Mouse (Mus musculus) thymus, postnatal 4 days (tissue): ENCODE measurements at regions not wholly inside any gene's neighbourhood (a gene's known extent, or its start where the extent isn't known, plus 50 kb on each side); places are given as distances from the start of the nearest gene placed in this dataset.
"Not testable (repeated sequence)": the region's sequence is repeated elsewhere in the genome, so short reads cannot be mapped to it uniquely, and the experiment has no call there.

Experiments used
- DNase-seq: peaks from one replicate; pipeline ENCODE4 v3.0.0; 2021

DNA sequence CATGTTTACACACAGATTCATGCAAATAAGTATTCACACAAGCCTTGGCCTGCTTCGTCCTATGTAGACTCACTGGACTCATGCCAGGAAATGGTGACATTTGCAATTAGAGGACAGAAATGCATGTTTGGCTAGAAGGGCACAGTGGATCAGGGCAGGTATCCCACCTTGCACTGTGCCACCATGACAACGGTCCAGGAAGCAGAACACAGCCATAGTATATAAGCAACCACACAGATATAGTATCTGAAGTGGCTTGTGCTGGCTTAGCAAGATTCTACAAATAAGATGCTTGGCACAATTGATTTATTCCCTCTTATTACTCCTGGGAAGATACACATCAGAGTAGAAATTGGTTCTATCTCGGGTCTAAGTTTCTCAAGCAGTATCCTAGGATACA, 218.0 kb downstream of the Unc5cl start:
- DNase-seq, result no peak

DNA sequence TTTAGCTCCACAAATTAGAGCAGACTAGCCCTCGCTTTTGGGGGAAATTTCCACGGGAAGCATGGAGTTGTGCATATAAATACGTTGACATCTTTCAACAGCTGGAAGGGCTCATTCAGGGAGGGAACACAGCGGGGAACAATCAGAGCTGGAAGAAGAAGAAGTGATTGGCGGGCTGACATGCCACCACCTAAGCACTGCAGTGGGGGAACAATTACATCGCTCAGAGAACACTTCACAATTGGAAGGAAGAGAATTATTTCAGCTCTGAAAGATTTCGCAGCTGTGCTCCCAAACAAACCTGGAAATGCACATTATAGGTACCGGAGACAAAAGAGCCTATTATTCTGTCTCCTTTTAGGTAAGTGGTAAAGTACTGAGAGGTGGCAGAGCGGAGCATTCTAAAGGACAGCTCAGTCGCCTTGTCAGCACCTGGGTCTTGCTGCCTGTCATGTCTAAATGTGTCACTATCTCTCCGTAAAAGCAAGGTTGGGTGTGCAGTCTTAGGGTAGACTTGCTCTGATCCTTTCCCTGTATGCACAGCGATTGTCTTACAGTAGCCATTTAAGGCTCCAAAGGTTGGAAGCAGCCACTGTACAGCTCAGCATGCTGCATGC, 223.6 kb downstream of the Unc5cl start:
- DNase-seq, result no peak

DNA sequence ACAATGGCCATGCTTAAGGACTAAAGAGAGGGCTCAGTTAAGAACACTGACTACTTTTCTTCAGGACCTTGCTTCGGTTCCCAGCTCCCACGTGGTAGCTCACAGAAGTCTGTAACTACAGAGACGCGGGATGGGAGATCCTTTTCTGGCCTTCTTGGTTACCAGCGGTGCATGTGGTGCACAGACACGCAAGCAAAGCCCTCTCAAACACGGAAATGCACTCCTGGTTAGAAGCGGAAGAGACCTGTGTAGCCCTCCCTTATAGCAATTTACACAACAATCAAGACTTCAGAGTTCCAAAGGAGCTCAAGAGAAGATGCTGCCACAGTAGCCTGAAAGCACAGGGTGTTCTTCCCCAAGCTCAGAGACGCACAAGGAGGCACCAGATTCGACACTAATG, 225.6 kb downstream of the Unc5cl start:
- no peak for DNase-seq

DNA sequence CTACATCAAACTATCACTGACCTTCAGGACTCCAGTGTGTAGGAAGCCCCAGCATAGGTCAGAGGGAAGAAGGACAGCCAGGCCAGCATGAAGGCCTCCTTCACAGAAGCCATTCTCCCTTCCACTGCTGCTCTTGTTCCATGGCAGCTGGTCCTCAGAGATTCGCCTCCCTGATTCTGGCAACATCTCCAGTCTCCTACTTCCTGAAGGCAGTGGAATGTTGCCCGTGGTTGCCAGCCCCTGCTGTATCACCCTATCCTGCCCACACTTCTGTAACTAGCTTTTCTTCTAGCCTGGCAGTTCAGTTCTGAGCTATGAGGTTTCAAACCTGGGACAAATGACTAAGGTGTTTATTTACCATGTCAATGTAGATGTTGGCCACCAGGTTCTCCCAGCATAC, 234.2 kb downstream of the Unc5cl start:
- no peak for DNase-seq

DNA sequence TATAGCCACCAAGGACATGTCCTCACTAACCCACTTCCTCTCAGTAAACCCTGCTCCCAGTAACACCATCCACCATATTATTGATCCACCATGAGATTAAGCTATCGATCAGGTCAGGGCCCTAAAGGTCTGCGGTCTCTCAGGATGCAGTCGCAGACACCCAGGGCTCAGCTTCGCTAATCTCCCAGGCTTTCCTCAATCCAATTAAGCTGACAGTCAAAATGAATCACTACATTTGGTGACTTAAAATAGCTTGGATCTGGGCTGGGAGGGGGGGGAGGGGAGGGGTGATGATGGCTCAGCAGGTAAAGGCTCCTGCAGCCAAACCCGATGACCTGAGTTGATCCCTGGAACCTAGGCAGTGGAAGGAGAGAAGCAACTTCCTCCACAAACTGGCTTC, 233.7 kb upstream of the Lrfn2 start:
- no peak for DNase-seq

DNA sequence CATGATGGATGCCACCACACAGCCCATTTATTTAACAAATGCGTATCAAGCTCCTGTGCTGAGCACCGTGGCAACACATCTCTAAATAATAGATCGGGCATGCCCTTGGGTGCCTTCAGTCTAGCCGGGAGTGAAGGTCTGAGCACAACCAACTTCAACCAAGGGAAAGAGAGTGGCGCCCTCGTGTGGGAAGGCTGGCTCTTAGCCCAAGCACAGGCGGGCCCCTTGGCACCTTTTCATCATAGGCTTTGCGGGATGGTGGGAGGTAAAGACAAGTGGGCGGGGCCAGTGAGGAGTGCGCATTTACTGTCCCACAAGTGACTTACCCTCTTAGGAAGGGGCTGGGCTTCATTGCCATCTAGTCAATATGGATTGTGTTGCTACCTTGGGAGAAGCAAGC, 231.6 kb upstream of the Lrfn2 start:
- peak; percentile 50 for DNase-seq

DNA sequence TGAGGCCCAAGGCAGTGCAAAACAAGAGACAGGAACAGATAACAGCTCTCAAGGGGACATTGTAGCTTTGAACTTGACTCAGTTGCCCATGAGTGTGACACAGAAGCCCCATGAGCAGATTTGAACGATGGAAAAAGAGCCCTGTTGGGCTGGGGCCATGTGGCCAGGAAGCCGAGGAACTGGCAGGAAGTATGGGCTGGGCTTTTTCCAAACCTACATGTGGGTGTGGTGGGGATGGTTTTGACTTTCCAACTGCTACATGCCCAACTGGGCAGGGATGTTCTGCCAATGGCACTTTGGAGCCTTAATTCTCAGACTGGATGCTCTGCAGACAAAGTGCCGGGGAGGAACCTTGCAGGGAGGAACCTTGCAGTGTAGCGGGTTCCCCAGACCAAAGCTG, 211.7 kb upstream of the Lrfn2 start:
- no peak for DNase-seq

DNA sequence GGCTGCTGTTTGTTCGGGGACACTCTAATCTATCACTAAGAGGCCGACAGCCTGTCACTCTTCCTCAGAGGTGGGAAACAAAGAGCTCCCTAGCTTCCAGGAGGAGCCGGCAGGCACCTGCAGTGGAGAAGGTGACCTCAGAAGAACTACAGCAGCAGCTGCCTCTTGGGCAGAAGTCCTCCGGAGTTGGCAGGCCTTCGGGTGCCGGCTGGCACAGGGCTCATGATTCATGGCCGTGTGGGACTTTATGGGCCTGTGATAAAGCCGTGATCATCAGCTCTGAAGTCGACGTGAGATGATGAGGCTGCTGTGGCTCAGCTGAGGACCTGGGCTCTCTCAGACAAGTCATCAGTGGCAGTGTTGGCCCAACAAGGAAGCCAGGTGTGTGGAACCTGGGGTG, 208.9 kb upstream of the Lrfn2 start:
- DNase-seq, result no peak

DNA sequence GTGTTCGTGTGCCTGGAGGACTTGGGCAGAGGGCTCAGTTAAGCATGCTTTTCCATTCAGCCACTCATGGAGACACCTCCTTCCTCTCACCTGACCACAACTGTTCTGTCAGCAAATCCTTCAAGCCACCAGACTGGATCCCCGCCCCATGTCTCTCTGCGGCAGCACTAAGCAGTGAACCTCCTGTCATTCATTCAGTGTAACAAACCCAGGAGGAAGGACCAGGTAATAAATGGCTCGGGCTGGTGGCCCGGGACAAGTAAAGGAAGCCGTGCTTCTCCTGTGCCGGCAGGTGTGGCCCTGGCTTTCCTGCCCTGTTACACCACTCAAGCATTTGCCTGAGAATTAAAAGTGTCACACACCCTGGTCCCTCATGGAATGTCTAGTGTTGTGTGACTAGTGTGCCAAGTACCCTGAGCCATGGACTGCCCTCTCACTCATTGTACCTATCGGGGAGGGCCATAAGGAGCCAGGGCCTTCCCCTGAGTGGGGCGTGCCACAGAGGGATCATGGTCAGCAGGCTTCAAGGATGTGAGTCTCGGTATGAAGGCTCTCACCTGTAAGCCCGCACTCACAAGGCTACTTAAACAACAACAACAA, 207.6 kb upstream of the Lrfn2 start:
- no peak for DNase-seq

DNA sequence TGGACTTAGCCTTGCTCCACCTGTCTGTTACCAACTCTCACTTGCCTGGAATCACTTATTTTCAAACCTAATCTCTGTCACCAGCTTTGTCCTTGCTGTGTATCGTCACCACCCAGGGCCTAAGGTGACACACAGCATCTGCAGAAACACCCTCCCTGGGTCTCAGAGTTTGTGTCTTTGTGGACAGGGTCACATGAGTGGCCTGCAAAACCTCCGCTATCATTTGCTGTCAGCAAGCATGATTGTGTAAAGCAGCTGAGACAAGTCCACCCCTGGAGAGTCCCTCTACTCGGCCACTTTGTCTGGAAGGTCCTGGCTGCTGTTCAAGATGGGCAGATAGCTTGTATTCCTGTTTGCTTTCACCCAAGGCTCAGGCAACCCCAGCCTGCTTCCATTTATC, 205.7 kb upstream of the Lrfn2 start:
- no peak for DNase-seq

DNA sequence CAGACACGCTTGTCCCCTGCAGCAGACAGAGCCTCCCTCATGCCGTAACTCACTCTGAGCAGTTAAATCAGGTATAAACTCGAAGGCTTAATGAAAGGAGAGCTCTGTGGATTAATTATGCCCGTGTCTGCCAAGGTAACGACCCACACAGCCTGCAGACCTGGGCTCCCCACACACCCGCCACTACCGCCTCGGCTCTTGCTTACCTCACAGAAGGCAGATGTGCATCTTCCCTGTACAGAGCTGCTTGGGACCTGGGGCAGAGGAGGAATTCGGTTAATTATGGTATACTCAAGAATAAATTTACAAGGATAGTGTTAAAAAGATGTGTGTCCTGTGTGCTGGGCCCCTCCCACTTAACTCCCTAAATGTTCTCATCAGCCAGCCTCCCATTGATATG, 198.4 kb upstream of the Lrfn2 start:
- DNase-seq, result no peak

DNA sequence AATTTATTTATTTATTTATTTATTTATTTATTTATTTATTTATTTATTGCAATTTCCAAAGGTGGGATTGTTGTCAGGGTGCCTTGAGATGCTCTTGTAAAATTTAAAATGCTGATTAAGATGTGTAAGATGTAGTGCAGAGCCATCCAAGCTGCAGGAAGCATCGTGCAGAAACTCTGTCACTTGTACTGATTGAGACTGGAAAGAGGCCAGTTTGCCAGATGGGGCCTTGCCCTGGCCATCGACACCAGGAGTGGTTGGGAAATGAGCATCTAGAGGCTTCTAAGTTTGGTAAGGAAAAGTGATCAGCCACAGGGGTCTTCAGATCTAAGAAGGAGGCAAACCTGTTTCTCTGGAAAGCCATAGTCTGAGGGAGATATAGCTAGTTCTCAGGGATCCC, 195.0 kb upstream of the Lrfn2 start:
- DNase-seq, result not testable (repeated sequence)

DNA sequence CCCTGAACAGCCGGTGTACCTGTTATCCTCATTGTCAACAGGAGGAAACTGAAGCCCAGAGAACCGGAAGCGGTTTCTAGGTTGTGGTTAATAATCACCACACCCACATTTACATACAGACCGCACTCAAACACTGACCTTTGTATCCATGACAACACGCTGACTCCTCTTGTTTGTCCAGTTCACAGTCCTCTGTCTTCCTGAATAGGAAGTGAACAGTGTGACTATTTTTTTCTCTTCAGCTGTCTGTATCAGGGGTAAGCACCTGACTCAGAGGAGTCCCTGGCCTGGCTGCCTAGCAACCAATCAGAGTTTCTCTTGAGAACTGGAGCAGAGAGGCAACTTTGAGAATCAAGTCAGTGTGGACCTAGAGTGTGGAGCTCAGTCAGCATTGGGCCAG, 193.5 kb upstream of the Lrfn2 start:
- no peak for DNase-seq

DNA sequence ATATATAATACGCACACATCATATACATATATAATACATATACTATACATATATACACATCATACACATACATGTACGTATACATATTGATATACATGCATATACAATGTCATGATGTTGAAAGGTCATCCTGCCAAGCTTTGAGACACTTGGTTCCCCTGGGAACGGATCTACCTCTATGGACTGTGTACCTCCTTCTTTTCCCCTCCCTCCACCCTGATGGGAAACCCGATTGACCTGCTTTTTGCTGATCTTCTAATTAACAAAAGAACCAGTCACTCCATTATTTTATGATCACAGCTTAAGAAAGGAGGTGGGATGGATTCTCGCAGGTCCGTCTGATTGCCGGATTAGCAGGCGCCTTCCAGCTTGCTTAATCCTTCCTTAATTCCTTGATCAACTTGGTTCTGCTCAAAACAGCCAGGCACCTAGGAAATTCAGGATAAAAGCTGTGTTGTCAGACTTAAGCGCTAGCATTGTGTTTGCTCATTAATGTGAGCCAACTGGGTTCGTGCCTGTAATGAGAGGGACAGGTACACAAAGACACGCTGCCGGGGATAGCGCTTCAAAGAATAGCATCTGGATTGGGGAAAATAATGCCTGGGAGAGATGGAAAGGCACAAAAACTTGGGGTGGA, 189.3 kb upstream of the Lrfn2 start:
- no peak for DNase-seq

DNA sequence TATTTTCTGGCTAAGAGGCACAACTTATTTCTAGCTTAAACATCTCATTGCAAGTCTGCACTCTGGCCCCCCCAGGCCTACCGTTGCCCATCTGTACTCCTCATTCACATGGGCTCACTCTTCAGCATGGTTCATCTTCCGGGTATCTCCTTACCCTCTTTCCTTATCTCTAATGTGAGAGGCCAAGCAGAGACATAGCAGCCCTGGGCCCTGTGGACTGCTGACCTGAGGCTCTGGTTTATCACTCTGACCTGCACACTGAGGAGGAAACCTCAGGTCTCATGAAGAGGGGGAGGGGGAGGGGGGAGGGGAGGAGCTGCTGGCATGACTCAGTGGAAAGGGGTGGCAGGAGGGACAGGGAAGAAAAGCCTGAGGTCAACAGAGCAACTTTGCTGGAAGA, 162.1 kb upstream of the Lrfn2 start:
- no peak for DNase-seq

DNA sequence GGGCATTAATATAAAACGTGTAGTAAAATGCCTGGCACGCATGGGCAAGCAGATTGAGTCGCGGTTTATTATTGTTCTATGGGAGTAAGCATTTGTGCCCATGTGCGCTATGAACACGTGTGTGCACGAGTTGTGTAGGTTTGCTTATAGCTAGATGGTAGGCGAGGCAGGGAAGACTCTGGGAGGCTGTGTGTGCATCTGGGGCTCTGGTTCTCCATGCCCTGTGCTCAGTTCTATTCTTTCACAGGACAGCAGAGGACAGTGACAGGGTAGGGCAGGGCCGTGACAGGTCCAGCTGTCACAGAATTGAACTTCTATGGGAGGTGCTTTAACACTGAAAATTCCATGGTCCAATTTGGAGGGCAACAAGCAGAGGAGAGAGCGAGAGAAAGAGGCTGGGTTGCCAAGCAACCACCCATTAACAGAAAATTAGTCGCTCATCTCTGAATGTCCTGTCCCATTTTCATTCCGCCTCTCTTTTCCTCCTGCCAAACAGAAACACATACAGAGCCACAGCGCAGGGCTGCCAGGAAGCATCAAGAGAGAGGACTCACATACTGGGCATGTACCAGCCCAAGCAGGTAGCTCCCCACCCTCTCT, 160.4 kb upstream of the Lrfn2 start:
- no peak for DNase-seq

DNA sequence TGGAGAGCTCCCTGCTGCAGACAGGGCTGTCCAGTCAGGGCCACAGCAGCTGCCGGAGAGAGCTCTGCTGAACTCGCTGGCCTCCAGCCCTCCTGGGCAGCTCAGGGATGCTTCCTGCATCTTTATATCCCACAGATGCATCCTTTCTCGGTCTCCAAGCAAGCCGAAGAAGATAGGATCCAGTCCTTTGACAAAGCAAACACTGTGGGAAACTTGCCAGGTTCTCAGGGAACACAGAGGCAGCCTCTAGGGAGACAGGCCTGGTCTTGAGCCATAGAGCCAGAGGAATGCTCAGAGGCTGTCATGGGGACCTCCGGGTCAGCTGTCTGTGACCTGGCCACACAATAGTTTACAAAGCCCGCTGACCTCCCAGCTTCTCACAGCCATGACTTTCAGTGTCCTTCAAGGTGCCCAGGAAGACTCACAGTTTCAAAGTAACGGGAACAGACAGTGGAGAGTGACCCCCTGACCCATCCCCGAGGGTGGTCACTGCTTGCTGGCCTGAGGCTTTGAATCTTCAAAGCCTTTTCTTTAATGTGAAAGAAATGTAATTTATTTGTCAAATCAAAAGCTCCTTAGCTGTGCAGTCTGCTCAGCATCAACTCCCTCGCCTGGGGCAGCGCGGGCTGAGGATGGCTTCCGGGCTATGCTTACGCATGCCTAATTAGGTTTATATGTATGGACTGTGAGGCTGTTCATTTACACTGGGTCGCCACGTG, 157.8 kb upstream of the Lrfn2 start:
- DNase-seq, result no peak

DNA sequence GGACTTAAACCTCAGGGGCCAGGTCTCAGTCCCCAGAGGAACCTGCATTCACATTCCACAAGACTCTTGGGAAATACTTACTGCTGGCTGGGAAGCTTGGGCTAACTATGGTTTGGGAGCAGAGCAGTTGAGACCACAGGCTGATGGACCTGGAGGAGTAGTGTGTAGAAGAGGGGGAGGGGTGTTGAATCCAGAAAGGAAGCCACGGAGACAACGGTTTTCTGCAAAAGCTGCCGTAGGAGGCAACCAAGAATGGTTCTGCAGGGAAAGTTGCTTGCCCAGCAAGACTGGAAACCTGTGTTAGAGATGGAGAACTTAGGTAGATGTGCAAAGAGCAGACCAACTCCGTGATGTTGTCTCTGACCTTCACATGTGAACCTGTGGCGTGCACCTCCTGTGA, 156.7 kb upstream of the Lrfn2 start:
- no peak for DNase-seq

DNA sequence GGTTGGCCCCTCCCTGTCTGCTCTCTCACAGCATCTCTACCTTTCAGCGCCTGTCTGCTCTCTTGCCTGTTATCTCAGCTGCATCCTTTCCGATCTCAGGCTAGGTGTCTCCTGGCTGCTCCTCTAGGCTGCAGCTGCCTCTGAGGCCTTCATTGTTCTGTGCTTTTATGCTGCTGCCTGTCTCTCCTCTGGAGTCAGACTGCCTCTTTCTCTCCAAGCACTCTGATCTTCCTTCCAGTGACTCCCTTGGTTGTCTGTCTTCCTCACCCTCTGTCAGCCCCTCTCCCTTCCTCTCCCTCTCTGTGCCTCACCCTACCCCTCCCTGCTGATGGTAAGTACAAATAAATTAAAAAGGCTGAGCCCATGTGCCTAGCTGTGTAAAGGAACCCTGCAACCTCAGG, 155.7 kb upstream of the Lrfn2 start:
- no peak for DNase-seq

DNA sequence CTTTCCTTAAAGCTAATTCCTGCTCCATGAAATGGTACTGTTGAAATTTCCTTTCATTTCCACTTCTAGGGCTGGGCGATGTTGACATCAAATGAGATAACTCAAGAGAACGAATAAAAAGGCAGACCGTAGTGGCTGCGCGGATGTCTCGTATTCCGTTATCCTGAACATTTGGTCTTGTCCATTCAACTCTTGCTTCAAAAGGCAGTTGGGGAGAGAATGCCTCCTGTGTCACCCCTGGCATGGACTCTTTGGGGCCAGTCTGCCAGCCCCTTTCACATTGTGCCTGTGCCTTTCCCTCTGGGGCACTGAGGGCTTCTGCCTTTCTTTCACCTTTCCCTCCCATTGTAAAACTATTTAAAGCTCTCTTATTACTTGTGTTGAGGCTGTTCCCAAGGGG, 152.0 kb upstream of the Lrfn2 start:
- no peak for DNase-seq

DNA sequence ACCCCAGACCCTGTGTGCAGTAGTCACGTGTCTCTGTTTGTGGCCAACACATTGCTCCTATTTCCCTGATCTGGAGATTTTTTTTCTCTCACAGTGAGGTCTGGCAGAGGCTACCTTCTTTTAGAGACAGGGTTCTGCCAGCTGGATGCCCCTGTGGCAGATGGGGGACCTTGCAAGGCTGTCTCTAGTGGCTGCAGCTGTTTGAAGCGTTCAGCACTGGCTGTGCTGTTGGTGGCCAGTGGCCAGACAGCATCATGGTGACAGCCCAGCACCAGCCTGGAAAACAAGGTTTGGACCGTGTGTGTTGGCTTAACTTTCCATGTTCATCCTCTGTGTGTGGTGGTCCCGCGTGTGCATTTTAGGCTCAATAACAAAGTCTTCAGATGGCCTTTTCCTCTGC, 147.8 kb upstream of the Lrfn2 start:
- no peak for DNase-seq

DNA sequence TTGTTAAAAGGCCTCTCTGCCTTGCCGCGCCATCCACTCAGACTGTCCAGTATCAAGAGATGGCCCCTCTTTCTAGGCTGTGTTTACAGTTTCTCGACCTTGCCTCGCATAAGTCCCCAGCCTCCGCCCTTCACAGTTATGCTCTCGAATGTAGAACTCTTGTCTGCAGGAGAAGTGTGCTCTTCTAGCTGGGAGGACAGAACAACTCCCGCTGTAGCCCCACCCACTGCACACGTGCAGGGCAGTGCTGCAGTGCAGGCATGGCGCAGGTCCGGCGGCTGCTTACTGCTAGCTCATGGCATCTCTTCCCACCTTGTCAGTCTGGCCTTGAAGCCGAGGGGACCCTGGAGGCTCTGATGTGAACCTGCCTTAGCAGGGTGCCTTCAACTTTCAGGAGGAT, 145.7 kb upstream of the Lrfn2 start:
- DNase-seq, result no peak

DNA sequence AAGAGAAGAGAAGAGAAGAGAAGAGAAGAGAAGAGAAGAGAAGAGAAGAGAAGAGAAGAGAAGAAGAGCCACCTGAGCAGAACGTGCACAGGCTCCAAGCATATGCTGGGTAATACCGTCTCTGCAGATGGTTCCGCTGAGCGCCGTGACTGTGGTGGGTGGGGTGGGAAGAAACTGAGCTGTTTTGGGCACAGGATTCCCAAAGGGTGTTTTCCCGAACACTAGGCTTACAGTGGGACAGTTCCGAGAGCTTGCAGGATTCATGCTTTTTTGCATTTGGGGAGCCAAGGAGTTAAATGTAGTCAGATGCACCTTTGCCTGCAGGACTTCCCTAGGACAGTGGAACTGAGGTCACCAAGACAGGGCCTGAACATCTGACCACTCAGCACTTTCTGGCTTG, 142.3 kb upstream of the Lrfn2 start:
- no peak for DNase-seq

DNA sequence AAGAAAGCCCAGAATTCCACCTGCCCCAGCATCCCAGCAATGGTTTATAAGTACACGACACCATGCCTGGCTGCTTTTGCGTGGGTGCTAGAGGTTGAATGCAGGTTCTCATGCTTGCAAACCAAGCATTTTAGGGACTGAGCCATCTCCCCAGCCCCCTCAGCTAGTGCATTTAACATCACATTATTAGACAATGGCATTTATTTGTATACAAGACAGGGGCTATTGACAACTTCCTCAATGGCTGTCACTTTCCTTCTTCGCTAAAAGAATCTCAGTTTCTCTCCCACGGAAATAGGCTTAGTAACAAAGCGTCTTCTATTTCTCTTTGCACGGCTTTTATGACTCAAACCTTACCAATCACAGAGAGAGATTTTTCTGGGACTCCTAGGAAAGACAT, 141.7 kb upstream of the Lrfn2 start:
- no peak for DNase-seq
